Mouse (Mus musculus) ES-E14 (cell line): Measurements from ENCODE around the gene Ksr1. TPM values are rescaled to one million over a fixed set of nuclear protein-coding genes. Genes with fewer than 3 reads are reported as not detected.

Source experiments
- DNase-seq: peaks from one replicate; pipeline ENCODE4 v3.0.0-alpha.2; 2013; ENCODE audit warnings: low read depth, low spot score
- H3K27ac ChIP-seq: 2 replicates; pipeline ENCODE4 v1.5.1; 2012; ENCODE audit warnings: low read depth, mild to moderate bottlenecking, low read length, moderate library complexity, mixed read lengths; ENCODE audit not compliant: poor library complexity, insufficient read depth, severe bottlenecking
- H3K36me3 ChIP-seq: 2 replicates; pipeline ENCODE4 v1.6.1; 2012; ENCODE audit warnings: mild to moderate bottlenecking, low read length, moderate library complexity, mixed read lengths; ENCODE audit not compliant: control insufficient read depth, poor library complexity, insufficient read depth, severe bottlenecking
- H3K4me1 ChIP-seq, 2 experiments: fragments of 150-350 bp in 1 of 2; sonication (generic) in 1 of 2; 2 replicates each; pipeline ENCODE4 v1.6.1; 2012; ENCODE audit warnings: low read length in 2 of 2, mild to moderate bottlenecking in 1 of 2, mixed read lengths in 1 of 2; ENCODE audit not compliant: control insufficient read depth in 2 of 2, insufficient read depth in 2 of 2, poor library complexity in 1 of 2
- H3K4me3 ChIP-seq, 2 experiments: fragments of 150-350 bp in 1 of 2; sonication (generic) in 1 of 2; 2 replicates each; pipeline ENCODE4 v1.5.1; 2012; ENCODE audit warnings: low read length in 2 of 2, low read depth in 1 of 2, mild to moderate bottlenecking in 1 of 2, mixed read lengths in 1 of 2; ENCODE audit not compliant: insufficient read depth in 1 of 2, poor library complexity in 1 of 2, severe bottlenecking in 1 of 2
- H3K9ac ChIP-seq: 2 replicates; pipeline ENCODE4 v1.6.1; 2012; ENCODE audit warnings: low read depth, mild to moderate bottlenecking, low read length, mixed read lengths; ENCODE audit not compliant: poor library complexity, insufficient read depth, severe bottlenecking
- H3K9me3 ChIP-seq: fragments of 150-350 bp; sonication (generic); 2 replicates; pipeline ENCODE4 v1.6.1; 2012; ENCODE audit warnings: low read depth, mild to moderate bottlenecking, low read length; ENCODE audit not compliant: control insufficient read depth, insufficient read depth
- CHD2 ChIP-seq: IDR thresholded peaks from 2 replicates; pipeline ENCODE4 v1.6.1; 2014; ENCODE audit warnings: mild to moderate bottlenecking, low read depth, low read length, inconsistent platforms
- HCFC1 ChIP-seq: IDR thresholded peaks from 2 replicates; pipeline ENCODE4 v1.6.1; 2012; ENCODE audit warnings: low read length, inconsistent platforms, borderline replicate concordance; ENCODE audit not compliant: insufficient read depth
- MAFK ChIP-seq: IDR thresholded peaks from 2 replicates; pipeline ENCODE4 v1.6.1; 2014; ENCODE audit warnings: mild to moderate bottlenecking, low read depth, low read length, inconsistent platforms; ENCODE audit not compliant: insufficient read depth
- ZC3H11A ChIP-seq: IDR thresholded peaks from 2 replicates; pipeline ENCODE4 v1.6.1; 2012; ENCODE audit warnings: low read depth, mild to moderate bottlenecking, inconsistent platforms, low read length, borderline replicate concordance
- ZNF384 ChIP-seq: IDR thresholded peaks from 2 replicates; pipeline ENCODE4 v1.6.1; 2012; ENCODE audit warnings: low read depth, low read length, inconsistent platforms
- in situ Hi-C, 2 experiments: fragments of 600-800 bp; cut with MboI; formaldehyde crosslinking; loops; one replicate each; pipeline ENCODE4 v1.15.1; 2025; ENCODE audit warnings: low sequenced_read_pairs in 2 of 2, inconsistent platforms in 1 of 2; ENCODE audit not compliant: unreplicated experiment in 2 of 2
- total RNA-seq: library from RNA; depleted of rRNA; stranded (reverse); fragments of 300-350 nt; gene quantifications from 2 replicates; pipeline ENCODE4 v1.2.3, GENCODE M21; 2012

Gene Ksr1
- total RNA-seq, 1 experiment, result 11.3 TPM

DNA sequence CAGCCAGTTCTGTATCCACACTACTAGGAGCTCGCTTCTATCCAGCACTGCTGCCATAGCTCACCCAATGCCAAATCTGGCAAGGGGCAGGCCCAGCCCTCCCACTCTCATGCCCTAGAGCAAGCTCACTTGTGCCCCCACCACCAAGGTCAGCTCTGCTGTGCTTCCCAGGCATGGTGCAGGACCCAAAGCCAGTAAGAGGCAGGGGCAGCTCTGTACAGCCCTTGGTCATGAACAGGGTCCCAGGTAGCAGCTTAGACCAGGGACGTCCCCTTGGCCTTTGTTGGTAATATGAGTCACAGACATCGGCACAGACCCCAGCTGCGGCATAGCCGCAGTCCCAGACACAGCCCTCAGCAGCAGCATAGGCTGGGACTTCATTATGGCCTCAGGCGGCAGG is 13.9 kb upstream of the Ksr1 start:
- DNase-seq, result no peak
- Histone ChIP-seq H3K9me3 (no peaks in the 10 kb centered on the region), H3K27ac (no peak overlapping the region), H3K9ac (no peak overlapping the region), H3K4me3 (no peak overlapping the region), H3K36me3 (no peaks in the 10 kb centered on the region), H3K4me1 (peaks cover 0 to 2% of the 10 kb centered on the region in 2 experiments; a peak in 1 of 4 replicates)
- no peak for TF ChIP-seq MAFK
- TF ChIP-seq HCFC1, result no peak
- TF ChIP-seq CHD2, result no peak
- no peak for TF ChIP-seq ZC3H11A
- no peak for TF ChIP-seq ZNF384
- in situ Hi-C loops, result no loop called here

DNA sequence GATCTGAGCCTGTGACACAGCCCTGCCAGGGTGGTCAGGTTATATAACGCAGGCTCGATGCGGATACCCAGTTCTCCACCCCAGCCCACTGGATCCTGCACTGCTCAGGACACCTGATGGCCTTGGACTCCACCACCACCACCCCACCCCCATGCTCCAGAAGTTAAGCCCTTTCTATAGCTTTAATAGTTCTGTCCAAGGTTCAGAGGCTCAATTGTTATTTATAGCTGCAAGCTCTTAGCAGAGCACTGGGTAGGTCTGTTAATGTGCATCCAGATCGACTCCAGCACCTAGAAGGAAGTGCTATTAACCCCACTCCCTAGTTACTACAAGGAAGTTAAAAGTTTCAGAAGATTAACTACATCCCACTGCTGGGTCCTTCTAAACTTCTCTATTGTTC is 11.5 kb upstream of the Ksr1 start:
- peaks cover 0 to 3% of the 10 kb centered on the region in 2 experiments; a peak in 1 of 4 replicates for H3K4me1 ChIP-seq
- in situ Hi-C loops, result no loop called here
- no peak overlapping the region for H3K27ac ChIP-seq
- H3K4me3 ChIP-seq, result no peak overlapping the region
- no peak overlapping the region for H3K9ac ChIP-seq
- DNase-seq, result no peak
- TF ChIP-seq HCFC1 (no peak), MAFK (no peak), ZNF384 (no peak), ZC3H11A (no peak), CHD2 (no peak)
- H3K36me3 ChIP-seq, result no peaks in the 10 kb centered on the region
- H3K9me3 ChIP-seq, result no peaks in the 10 kb centered on the region

DNA sequence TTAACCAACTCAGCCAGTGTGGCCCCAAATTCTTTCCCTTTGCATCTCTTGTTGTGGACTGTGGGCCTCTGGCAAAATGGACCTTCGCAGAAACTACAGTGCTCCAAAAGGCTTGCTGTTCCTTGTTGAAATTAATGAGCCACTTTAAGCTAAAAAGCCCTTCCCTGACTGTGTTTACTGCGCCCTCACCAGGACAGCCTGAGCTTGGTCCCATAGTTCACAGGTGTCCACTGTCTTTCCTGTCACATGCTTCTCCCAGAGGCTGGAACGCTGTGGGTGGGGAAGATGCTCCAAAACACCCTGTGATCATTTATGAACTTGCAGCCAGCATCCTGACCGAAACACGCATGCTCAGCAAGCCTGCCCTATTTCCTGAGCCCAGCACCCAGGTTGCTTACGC is 9.1 kb upstream of the Ksr1 start:
- H3K36me3 ChIP-seq, result no peaks in the 10 kb centered on the region
- H3K4me1 ChIP-seq, result peaks cover 3 to 6% of the 10 kb centered on the region in 2 experiments; a peak in 1 of 4 replicates
- no peak overlapping the region for H3K27ac ChIP-seq
- H3K9ac ChIP-seq, result no peak overlapping the region
- no peaks in the 10 kb centered on the region for H3K9me3 ChIP-seq
- H3K4me3 ChIP-seq, result no peak overlapping the region
- in situ Hi-C loops, result no loop called here
- TF ChIP-seq ZNF384 (no peak), CHD2 (no peak), HCFC1 (no peak), MAFK (no peak), ZC3H11A (no peak)
- DNase-seq, result no peak

DNA sequence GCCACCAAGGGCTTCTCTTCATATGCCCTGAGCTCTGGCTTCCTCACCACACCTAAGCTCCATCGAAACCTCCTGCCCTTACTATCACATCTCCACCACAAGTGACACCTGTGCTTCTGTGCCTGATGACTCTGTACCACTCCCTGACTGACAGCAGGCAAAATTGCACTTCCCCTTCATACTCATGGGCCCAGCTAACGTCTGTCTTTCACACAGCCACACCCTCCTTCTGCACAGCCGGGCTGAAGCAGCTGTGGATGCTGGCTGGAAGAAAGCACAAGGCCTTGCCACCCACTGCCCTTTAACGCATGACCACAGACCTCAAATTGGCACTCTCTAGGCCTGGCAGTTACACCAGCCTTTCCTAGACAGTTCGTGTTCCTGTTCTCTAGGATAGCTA is 6.5 kb upstream of the Ksr1 start:
- no peak overlapping the region for H3K9ac ChIP-seq

DNA sequence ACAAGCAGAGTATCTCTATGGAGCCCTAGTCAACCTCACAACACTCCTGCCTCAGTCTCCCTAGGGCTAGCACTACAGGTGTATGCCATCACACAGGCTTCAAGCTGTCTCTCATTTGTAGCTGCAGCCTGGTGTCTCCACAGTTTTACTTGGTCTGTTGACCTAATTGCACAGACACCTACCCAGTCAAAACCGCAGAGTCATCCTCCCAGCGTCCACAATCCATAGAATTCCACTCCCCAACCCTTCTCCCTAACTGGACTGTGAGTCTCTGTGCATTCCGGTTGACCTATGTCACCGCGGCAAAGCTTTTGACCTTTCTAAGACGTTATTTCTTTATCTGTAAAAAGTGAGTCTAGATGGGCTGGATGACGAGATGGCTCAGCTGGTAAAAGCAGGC is 5.7 kb upstream of the Ksr1 start:
- Histone ChIP-seq H3K4me3 (no peak overlapping the region), H3K27ac (no peak overlapping the region), H3K4me1 (peaks cover 3 to 8% of the 10 kb centered on the region in 2 experiments; a peak in 1 of 4 replicates), H3K9ac (no peak overlapping the region), H3K9me3 (no peaks in the 10 kb centered on the region), H3K36me3 (no peaks in the 10 kb centered on the region)
- in situ Hi-C loops, result no loop called here
- TF ChIP-seq ZC3H11A, result no peak
- TF ChIP-seq MAFK, result peak; percentile 65; the same call in 1 of the 2 replicates
- no peak for TF ChIP-seq CHD2
- no peak for TF ChIP-seq HCFC1
- no peak for TF ChIP-seq ZNF384
- no peak for DNase-seq

More for the DNA sequence above, 6.5 kb upstream of the Ksr1 start:
- H3K4me3 ChIP-seq, result no peak overlapping the region
- no peak overlapping the region for H3K27ac ChIP-seq
- H3K4me1 ChIP-seq, result peaks cover 3 to 8% of the 10 kb centered on the region in 2 experiments; a peak in 1 of 4 replicates
- TF ChIP-seq ZC3H11A (no peak), MAFK (no peak)
- no peak for DNase-seq
- H3K9me3 ChIP-seq, result no peaks in the 10 kb centered on the region
- in situ Hi-C loops, result no loop called here
- H3K36me3 ChIP-seq, result no peaks in the 10 kb centered on the region
